Comparison of ENCODE assay signal across 20 mouse cellular contexts in genomic region chr2:3128344-3128871, GRCm38 (mm10). TPM values are rescaled to one million over a fixed set of nuclear protein-coding genes. Genes with fewer than 3 reads are reported as not detected.
DNase-seq lines count a peak whose midpoint lies in the region; ATAC-seq and TF ChIP-seq lines count a peak whose summit lies in the region.
"Had no signal": no experiment of that assay in that cellular context is flagged by ENCODE, and none has a peak within 500 bp of the region (broad histone marks: within the 10 kb centered on the region; RNA-seq: fewer than 3 reads in every experiment).

No protein-coding gene starts in this region.

- H3K36me3 ChIP-seq in hindbrain, embryonic 14.5 days (replicated peaks; ENCODE audit: control insufficient read depth, insufficient read depth), result no peaks in the 10 kb centered on the region
- H3K36me3 ChIP-seq in hindbrain, postnatal 0 days (ENCODE audit: insufficient read depth, low read length), result no peaks in the 10 kb centered on the region
- H3K36me3 ChIP-seq in intestine, postnatal 0 days (ENCODE audit: control insufficient read depth, insufficient read depth), result no peaks in the 10 kb centered on the region
- H3K36me3 ChIP-seq: embryonic facial prominence, embryonic 13.5 days; liver, embryonic 12.5 days; lung, embryonic 15.5 days; neural tube, embryonic 12.5 days had no signal

- no peak overlapping the region for H3K9ac ChIP-seq in hindbrain, embryonic 14.5 days
- no peak overlapping the region for H3K9ac ChIP-seq in hindbrain, postnatal 0 days (replicated peaks; ENCODE audit: low read length)
- no peak overlapping the region for H3K9ac ChIP-seq in intestine, postnatal 0 days (ENCODE audit: low read depth, low read length)
- H3K9ac ChIP-seq: embryonic facial prominence, embryonic 13.5 days; forebrain, postnatal 0 days; liver, embryonic 12.5 days; lung, embryonic 15.5 days; neural tube, embryonic 12.5 days had no signal

- peak; percentile 53; the same call in 1 of the 2 replicates for ATAC-seq in hindbrain, embryonic 14.5 days (ENCODE audit: low FRiP score)
- no peak for ATAC-seq in hindbrain, postnatal 0 days
- ATAC-seq in intestine, postnatal 0 days, result peak; percentile 33; the same call in 1 of the 2 replicates
- ATAC-seq: activated CD4-positive, CD25-positive, alpha-beta regulatory T cell, adult 4 months; forebrain, postnatal 0 days; liver, embryonic 12.5 days had no signal

- DNase-seq in hindbrain, embryonic 14.5 days (ENCODE audit: low spot score), result no peak
- DNase-seq in hindbrain, postnatal 0 days (ENCODE audit: low spot score), result no peak
- no peak for DNase-seq in layer of hippocampus, adult 2 months (ENCODE audit: low spot score in 2 of 2)
- DNase-seq in layer of hippocampus, postnatal 36 days, result no peak
- DNase-seq in cerebellum, adult 8-10 months, result no peak
- DNase-seq in cerebellum, postnatal 36 days, result no peak
- DNase-seq: adrenal gland, postnatal 25 days; cerebellum, adult 9-10 months; forebrain, postnatal 0 days; heart, postnatal 10 days; right cerebral cortex, postnatal 14 days; thymus, adult 18-20 months had no signal

- 0 out of 2 replicates have a peak, but pooled peaks cover 9% of the 10 kb centered on the region for H3K4me1 ChIP-seq in hindbrain, embryonic 14.5 days (replicated peaks; ENCODE audit: control insufficient read depth, insufficient read depth, low read length)
- no peaks in the 10 kb centered on the region; the same call in 1 of the 2 replicates for H3K4me1 ChIP-seq in hindbrain, postnatal 0 days (ENCODE audit: insufficient read depth, low read length)
- H3K4me1 ChIP-seq in intestine, postnatal 0 days (replicated peaks; ENCODE audit: control insufficient read depth, insufficient read depth, low read length), result no peaks in the 10 kb centered on the region
- H3K4me1 ChIP-seq: liver, embryonic 12.5 days; neural tube, embryonic 12.5 days had no signal

- no peak overlapping the region for H3K4me3 ChIP-seq in hindbrain, embryonic 14.5 days (replicated peaks; ENCODE audit: low read length)
- H3K4me3 ChIP-seq in hindbrain, postnatal 0 days (ENCODE audit: low read length), result no peak overlapping the region
- no peak overlapping the region for H3K4me3 ChIP-seq in layer of hippocampus, adult 2 months
- H3K4me3 ChIP-seq in intestine, postnatal 0 days (ENCODE audit: low read depth, low read length), result no peak overlapping the region
- H3K4me3 ChIP-seq: embryonic facial prominence, embryonic 13.5 days; liver, embryonic 12.5 days; lung, embryonic 15.5 days; megakaryocyte, embryonic 14.5 days; neural tube, embryonic 12.5 days had no signal

- H3K27me3 ChIP-seq in hindbrain, embryonic 14.5 days (ENCODE audit: control insufficient read depth, insufficient read depth, low read length), result no peaks in the 10 kb centered on the region
- H3K27me3 ChIP-seq in hindbrain, postnatal 0 days (ENCODE audit: insufficient read depth, low read length), result no peaks in the 10 kb centered on the region
- H3K27me3 ChIP-seq in intestine, postnatal 0 days (replicated peaks; ENCODE audit: control insufficient read depth, insufficient read depth, low read length), result no peaks in the 10 kb centered on the region
- H3K27me3 ChIP-seq: embryonic facial prominence, embryonic 13.5 days; liver, embryonic 12.5 days; lung, embryonic 15.5 days; neural tube, embryonic 12.5 days had no signal

- no peak for TF ChIP-seq CTCF in hindbrain, postnatal 0 days (IDR thresholded peaks at IDR 0.05; ENCODE audit: low read depth)
- no peak for TF ChIP-seq CTCF in layer of hippocampus, adult 2 months (conservative IDR thresholded peaks at IDR 0.05)
- TF ChIP-seq CTCF in intestine, postnatal 0 days (IDR thresholded peaks at IDR 0.05; ENCODE audit: low read depth), result no peak

- no peaks in the 10 kb centered on the region for H3K9me3 ChIP-seq in hindbrain, embryonic 14.5 days (ENCODE audit: control insufficient read depth, low read length)
- H3K9me3 ChIP-seq in hindbrain, postnatal 0 days (ENCODE audit: low read length), result no peaks in the 10 kb centered on the region
- H3K9me3 ChIP-seq in intestine, postnatal 0 days (ENCODE audit: control insufficient read depth), result no peaks in the 10 kb centered on the region
- H3K9me3 ChIP-seq: embryonic facial prominence, embryonic 13.5 days; liver, embryonic 12.5 days; lung, embryonic 15.5 days; megakaryocyte, embryonic 14.5 days; neural tube, embryonic 12.5 days had no signal

- 83% methylated on average over 4 of the region's 4 CpGs for WGBS in hindbrain, embryonic 14.5 days
- WGBS in hindbrain, postnatal 0 days, result 83% methylated on average over 4 of the region's 4 CpGs
- WGBS in intestine, postnatal 0 days, result 65% methylated on average over 4 of the region's 4 CpGs

- H3K4me2 ChIP-seq in hindbrain, embryonic 14.5 days (replicated peaks), result no peak overlapping the region
- H3K4me2 ChIP-seq in hindbrain, postnatal 0 days (ENCODE audit: low read depth, low read length), result no peak overlapping the region
- peak overlapping the region; percentile 2 for H3K4me2 ChIP-seq in intestine, postnatal 0 days (replicated peaks; ENCODE audit: low read depth)
- H3K4me2 ChIP-seq: embryonic facial prominence, embryonic 13.5 days; liver, embryonic 12.5 days; lung, embryonic 15.5 days; neural tube, embryonic 12.5 days had no signal

- H3K27ac ChIP-seq in hindbrain, embryonic 14.5 days, result no peak overlapping the region
- no peak overlapping the region for H3K27ac ChIP-seq in hindbrain, postnatal 0 days
- peak overlapping the region; percentile 28; the same call in 1 of the 2 replicates for H3K27ac ChIP-seq in layer of hippocampus, adult 2 months
- peak overlapping the region; percentile 54; the same call in 1 of the 2 replicates for H3K27ac ChIP-seq in intestine, postnatal 0 days (ENCODE audit: low read depth, low read length)
- H3K27ac ChIP-seq: embryonic facial prominence, embryonic 13.5 days; liver, embryonic 12.5 days; lung, embryonic 15.5 days; neural tube, embryonic 12.5 days had no signal

RNA-seq across cellular contexts. Expression of gene Fam171a1, which starts 14.4 kb away (rescaled TPM):
- polyA plus RNA-seq in hindbrain, embryonic 14.5 days (2014; fragmentation: Nextera tagmentation; extraction: Ambion mirVana), result 52.4 and 59.0 TPM in 2 replicates
- 56.5 and 60.3 TPM in 2 replicates for total RNA-seq in hindbrain, postnatal 0 days (2014; rRNA removed)
- 32.7 and 35.4 TPM in 2 replicates for polyA plus RNA-seq in hindbrain, postnatal 0 days (2015; fragmentation: Nextera tagmentation; extraction: Ambion mirVana)
- total RNA-seq in layer of hippocampus, adult 2 months (2021), result 10 to 100 TPM; 72.1 to 73.2 TPM
- 10 to 100 TPM; 73.5 to 73.7 TPM for total RNA-seq in layer of hippocampus, postnatal 36 days (2021)
- 8.4 and 8.6 TPM in 2 replicates for polyA plus RNA-seq in intestine, postnatal 0 days (2015; fragmentation: Nextera tagmentation; extraction: Ambion mirVana)
- total RNA-seq: monocyte, adult 5-6 weeks had no signal
- polyA plus RNA-seq: activated CD4-positive, CD25-positive, alpha-beta regulatory T cell, adult 4 months had no signal

Comparison
In these comparisons a context has a peak if more than half of its experiments do, and no peak if none do; other contexts are left out.
1. H3K27ac ChIP-seq: peak in layer of hippocampus, adult 2 months (single experiment) and intestine, postnatal 0 days (single experiment); none in hindbrain, embryonic 14.5 days (single experiment) and hindbrain, postnatal 0 days (single experiment).